Mouse (Mus musculus) midbrain, embryonic 14.5 days (tissue): Measurements from ENCODE around the gene Gm4131. TPM values are rescaled to one million over a fixed set of nuclear protein-coding genes. Genes with fewer than 3 reads are reported as not detected.

Experiments
- ATAC-seq: fragments of 200-750 bp; cut with Nextera tagmentation; 2 replicates; pipeline ENCODE4 v1.8.0; 2017; ENCODE audit warnings: moderate number of reproducible peaks, moderate library complexity; ENCODE audit not compliant: low FRiP score, low TSS enrichment
- DNase-seq: peaks from one replicate; pipeline ENCODE4 v3.0.0-alpha.2; 2015
- H3K27ac ChIP-seq: fragments of 300-500 bp; sonication (generic); replicated peaks from 2 replicates; pipeline ENCODE4 v1.5.1; 2014; ENCODE audit warnings: mild to moderate bottlenecking, low read depth, low read length, moderate library complexity
- H3K27me3 ChIP-seq: fragments of 300-500 bp; sonication (generic); 2 replicates; pipeline ENCODE4 v1.6.1; 2014; ENCODE audit warnings: low read length, control low read depth, mixed read lengths; ENCODE audit not compliant: control insufficient read depth, insufficient read depth
- H3K36me3 ChIP-seq: fragments of 300-500 bp; sonication (generic); 2 replicates; pipeline ENCODE4 v1.6.1; 2014; ENCODE audit warnings: low read length, control low read depth; ENCODE audit not compliant: control insufficient read depth, insufficient read depth
- H3K4me1 ChIP-seq: fragments of 300-500 bp; sonication (generic); 2 replicates; pipeline ENCODE4 v1.6.1; 2014; ENCODE audit warnings: mild to moderate bottlenecking, antibody characterized with exemption, low read length, control low read depth; ENCODE audit not compliant: control insufficient read depth, insufficient read depth
- H3K4me2 ChIP-seq: fragments of 300-500 bp; sonication (generic); 2 replicates; pipeline ENCODE4 v1.6.1; 2014; ENCODE audit warnings: mild to moderate bottlenecking, low read length, moderate library complexity
- H3K4me3 ChIP-seq: fragments of 300-500 bp; sonication (generic); replicated peaks from 2 replicates; pipeline ENCODE4 v1.5.1; 2014; ENCODE audit warnings: low read depth, low read length
- H3K9ac ChIP-seq: fragments of 300-500 bp; sonication (generic); replicated peaks from 2 replicates; pipeline ENCODE4 v1.6.1; 2014; ENCODE audit warnings: mild to moderate bottlenecking, low read length, moderate library complexity
- H3K9me3 ChIP-seq: fragments of 300-500 bp; sonication (generic); 2 replicates; pipeline ENCODE4 v1.6.1; 2016; ENCODE audit warnings: low read length, control low read depth, mixed read lengths; ENCODE audit not compliant: control insufficient read depth
- WGBS: fragments of 180-500 bp; shearing (Covaris S2); extraction: QIAGEN DNeasy Blood & Tissue Kit; methylation state at CpG from one replicate; pipeline ENCODE4 v1.1.7; 2014; 5-methylcytosine and 5-hydroxymethylcytosine counted together
- polyA plus RNA-seq: library from polyadenylated mRNA; unstranded; fragments of >200 nt; fragmentation: Nextera tagmentation; extraction: Ambion mirVana; gene quantifications from 2 replicates; pipeline ENCODE4 v1.2.1, GENCODE M21; 2014

Gene Gm4131
- polyA plus RNA-seq, 1 experiment from 2014 or later, result not detected

DNA sequence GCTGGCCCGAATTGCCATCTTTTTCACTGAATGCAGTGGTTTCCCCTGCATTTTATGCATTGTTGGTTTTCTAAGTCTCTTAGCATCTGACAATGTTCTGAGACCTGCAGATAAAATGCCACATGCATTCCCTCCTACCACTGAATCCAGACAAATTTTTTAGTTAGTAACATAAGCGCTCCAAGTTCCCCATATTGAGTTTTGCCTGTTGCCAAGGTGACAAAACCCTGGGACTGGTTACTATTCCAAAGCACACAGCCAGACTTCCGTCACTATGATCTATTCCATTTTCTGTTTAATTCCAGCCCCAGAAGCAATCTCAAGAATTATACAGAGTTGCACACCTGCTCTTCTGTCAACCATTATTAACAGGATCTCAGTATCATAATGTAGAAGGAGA, 26.9 kb downstream of the Gm4131 start:
- Histone ChIP-seq H3K9ac (no peak overlapping the region), H3K4me2 (no peak overlapping the region), H3K4me3 (no peak overlapping the region), H3K4me1 (no peaks in the 10 kb centered on the region), H3K9me3 (no peaks in the 10 kb centered on the region), H3K27me3 (no peaks in the 10 kb centered on the region), H3K27ac (no peak overlapping the region), H3K36me3 (no peaks in the 10 kb centered on the region)
- DNase-seq (no peak), ATAC-seq (no peak)
- WGBS, result 76% methylated on average over 3 of the region's 3 CpGs

DNA sequence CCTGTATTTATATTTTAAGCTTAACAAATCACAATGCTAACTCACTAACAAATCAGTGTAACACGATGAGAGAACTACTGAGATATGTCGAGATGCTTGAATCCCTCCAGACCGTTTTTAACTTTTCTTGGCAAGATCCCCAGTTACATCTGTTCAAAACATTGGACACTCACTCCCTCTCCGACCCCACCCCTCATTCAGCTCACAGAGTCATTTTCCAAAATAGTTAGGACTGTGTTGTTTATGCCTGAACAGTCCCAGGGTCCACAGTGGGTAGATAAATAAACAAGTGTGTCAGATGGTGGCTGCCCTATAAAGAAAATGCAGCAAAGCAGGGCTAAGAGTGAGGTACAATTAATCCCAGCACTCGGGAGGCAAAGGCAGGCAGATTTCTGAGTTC, 29.7 kb downstream of the Gm4131 start:
- no peaks in the 10 kb centered on the region for H3K9me3 ChIP-seq
- ATAC-seq, result no peak
- no peak for DNase-seq
- no peak overlapping the region for H3K4me2 ChIP-seq
- WGBS, result 88% methylated on average over 5 of the region's 5 CpGs
- H3K4me1 ChIP-seq, result no peaks in the 10 kb centered on the region
- H3K27ac ChIP-seq, result no peak overlapping the region
- H3K27me3 ChIP-seq, result no peaks in the 10 kb centered on the region
- no peaks in the 10 kb centered on the region for H3K36me3 ChIP-seq
- no peak overlapping the region for H3K9ac ChIP-seq
- no peak overlapping the region for H3K4me3 ChIP-seq

DNA sequence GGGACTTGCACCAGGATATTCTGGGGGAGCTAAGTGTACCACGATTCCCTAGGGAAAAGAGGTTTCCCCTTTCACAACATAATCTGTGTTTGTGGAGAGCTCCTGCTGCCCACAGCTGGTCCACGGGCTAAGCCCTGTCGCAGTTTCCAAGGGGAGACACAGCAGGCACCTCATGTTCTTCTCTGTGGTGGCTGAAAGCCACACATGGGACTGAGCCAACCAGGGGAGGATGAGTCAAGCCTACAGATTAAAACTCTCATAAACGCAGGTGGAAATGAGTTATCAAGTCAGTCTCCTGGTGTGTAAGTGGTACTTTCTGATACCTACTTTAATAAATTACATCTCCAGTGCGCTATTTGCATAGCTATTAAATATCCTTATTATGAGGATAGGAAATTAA, 30.6 kb downstream of the Gm4131 start:
- no peak overlapping the region for H3K27ac ChIP-seq
- ATAC-seq, result no peak
- DNase-seq, result no peak
- no peaks in the 10 kb centered on the region for H3K9me3 ChIP-seq
- H3K27me3 ChIP-seq, result no peaks in the 10 kb centered on the region
- H3K36me3 ChIP-seq, result no peaks in the 10 kb centered on the region
- 62% methylated on average over 5 of the region's 5 CpGs for WGBS
- no peak overlapping the region for H3K4me2 ChIP-seq
- no peak overlapping the region for H3K4me3 ChIP-seq
- no peak overlapping the region for H3K9ac ChIP-seq
- H3K4me1 ChIP-seq, result no peaks in the 10 kb centered on the region

GRCm38 (mm10) chr14:62530951-62531350, 35.8 kb downstream of the Gm4131 start:
- H3K9ac ChIP-seq, result no peak overlapping the region
- ATAC-seq, result no peak
- no peak overlapping the region for H3K4me3 ChIP-seq
- no peak overlapping the region for H3K27ac ChIP-seq
- WGBS, result 82% methylated on average over 2 of the region's 2 CpGs
- H3K27me3 ChIP-seq, result no peaks in the 10 kb centered on the region
- H3K36me3 ChIP-seq, result no peaks in the 10 kb centered on the region
- no peak for DNase-seq
- no peaks in the 10 kb centered on the region for H3K9me3 ChIP-seq
- no peak overlapping the region for H3K4me2 ChIP-seq
- H3K4me1 ChIP-seq, result no peaks in the 10 kb centered on the region

GRCm38 (mm10) chr14:62512845-62513244, 53.9 kb downstream of the Gm4131 start:
- no peak overlapping the region for H3K4me3 ChIP-seq
- ATAC-seq, result no peak
- H3K27me3 ChIP-seq, result no peaks in the 10 kb centered on the region
- no peak overlapping the region for H3K9ac ChIP-seq
- no peaks in the 10 kb centered on the region for H3K36me3 ChIP-seq
- peak; percentile 9 for DNase-seq
- no peak overlapping the region for H3K27ac ChIP-seq
- H3K9me3 ChIP-seq, result no peaks in the 10 kb centered on the region
- no peak overlapping the region for H3K4me2 ChIP-seq
- H3K4me1 ChIP-seq, result no peaks in the 10 kb centered on the region
- 29% methylated on average over 1 of the region's 1 CpGs for WGBS

- H3K9ac ChIP-seq, result no peak overlapping the region
- H3K27ac ChIP-seq, result no peak overlapping the region
- 56% methylated on average over 3 of the region's 3 CpGs for WGBS
- H3K9me3 ChIP-seq, result no peaks in the 10 kb centered on the region
- ATAC-seq (no peak), DNase-seq (no peak)
- no peak overlapping the region for H3K4me2 ChIP-seq
- H3K36me3 ChIP-seq, result no peaks in the 10 kb centered on the region
- H3K27me3 ChIP-seq, result no peaks in the 10 kb centered on the region
- H3K4me1 ChIP-seq, result no peaks in the 10 kb centered on the region
- no peak overlapping the region for H3K4me3 ChIP-seq
These were observed 57.4 kb downstream of the Gm4131 start for GRCm38 (mm10) chr14:62509350-62509749.

DNA sequence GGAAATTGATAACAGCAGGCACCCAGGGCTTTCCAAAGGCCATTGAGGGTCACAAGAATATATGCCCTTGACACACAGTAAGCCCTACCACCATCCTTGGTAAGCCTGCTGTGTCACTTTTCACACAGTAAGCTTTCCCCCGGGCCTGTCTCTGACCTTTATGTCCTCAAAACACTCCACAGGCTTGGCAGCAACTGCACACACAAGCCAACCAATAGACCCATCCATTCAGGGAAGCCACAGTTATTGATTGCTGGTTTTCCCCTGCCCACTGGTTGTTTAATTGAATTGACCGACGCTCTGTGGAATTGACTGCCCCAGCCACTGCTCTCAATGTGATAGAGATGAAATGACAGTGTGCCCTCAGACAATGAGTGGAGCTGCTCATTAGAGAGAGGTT, 60.5 kb downstream of the Gm4131 start:
- Histone ChIP-seq H3K36me3 (no peaks in the 10 kb centered on the region), H3K27ac (no peak overlapping the region), H3K4me2 (no peak overlapping the region), H3K4me3 (no peak overlapping the region), H3K9ac (no peak overlapping the region), H3K9me3 (no peaks in the 10 kb centered on the region), H3K4me1 (no peaks in the 10 kb centered on the region), H3K27me3 (no peaks in the 10 kb centered on the region)
- ATAC-seq (no peak), DNase-seq (no peak)
- 89% methylated on average over 3 of the region's 3 CpGs for WGBS

DNA sequence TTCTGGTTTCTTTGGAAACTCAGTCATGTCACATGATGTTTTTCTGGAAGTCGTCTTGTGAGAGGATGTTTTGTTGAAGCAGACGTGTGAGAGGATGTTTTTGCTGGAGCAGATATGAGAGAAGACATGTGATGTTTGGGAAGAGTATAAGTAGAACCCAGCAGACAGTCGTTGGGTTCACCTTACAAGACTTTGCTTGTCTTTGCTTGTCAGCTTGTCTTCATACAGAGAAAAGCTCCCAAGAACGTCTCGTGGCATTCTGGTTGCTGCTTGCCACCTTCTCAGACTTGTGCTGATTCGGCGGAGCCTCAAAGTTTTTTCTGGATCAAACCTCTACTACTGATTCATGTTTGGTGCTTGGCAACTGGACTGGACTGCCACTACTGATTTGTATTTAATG, 69.3 kb downstream of the Gm4131 start:
- no peak overlapping the region for H3K4me2 ChIP-seq
- DNase-seq (no peak), ATAC-seq (no peak)
- no peaks in the 10 kb centered on the region for H3K36me3 ChIP-seq
- no peaks in the 10 kb centered on the region for H3K9me3 ChIP-seq
- no peak overlapping the region for H3K9ac ChIP-seq
- no peak overlapping the region for H3K27ac ChIP-seq
- no peaks in the 10 kb centered on the region for H3K4me1 ChIP-seq
- WGBS, result 91% methylated on average over 7 of the region's 7 CpGs
- H3K27me3 ChIP-seq, result no peaks in the 10 kb centered on the region
- H3K4me3 ChIP-seq, result no peak overlapping the region

DNA sequence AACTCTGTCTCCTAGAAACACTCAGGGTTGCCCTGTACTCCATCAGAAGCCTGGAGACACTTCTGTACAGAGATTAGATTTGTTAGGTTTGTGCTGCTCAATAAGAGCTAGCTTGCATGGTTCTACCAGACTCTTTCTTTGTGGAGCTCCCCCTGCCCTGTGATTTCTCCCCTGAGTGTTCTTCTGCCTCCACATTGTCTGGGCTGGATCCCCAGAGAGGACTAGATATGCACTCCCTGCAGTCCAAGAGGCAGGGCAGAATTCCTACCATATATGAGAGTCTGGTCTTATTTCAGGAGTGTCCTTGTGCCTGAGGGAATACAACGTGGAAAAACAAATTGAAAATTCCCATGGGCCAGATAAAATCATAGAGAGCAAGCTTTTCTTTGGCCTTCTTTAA, 70.2 kb downstream of the Gm4131 start:
- Histone ChIP-seq H3K4me3 (no peak overlapping the region), H3K27me3 (no peaks in the 10 kb centered on the region), H3K27ac (no peak overlapping the region), H3K9me3 (no peaks in the 10 kb centered on the region), H3K9ac (no peak overlapping the region), H3K4me1 (no peaks in the 10 kb centered on the region), H3K36me3 (no peaks in the 10 kb centered on the region), H3K4me2 (no peak overlapping the region)
- ATAC-seq, result no peak
- no peak for DNase-seq
- 68% methylated on average over 1 of the region's 1 CpGs for WGBS
